Mouse (Mus musculus) CD8-positive naive resting alpha-beta T cell, adult 2 months (primary cell): ENCODE measurements around the gene Epo.

Source experiments
- DNase-seq, 2 experiments: peaks; one replicate each; pipeline ENCODE4 v3.0.0; 2022; ENCODE audit warnings: low read depth in 2 of 2, low spot score in 2 of 2

The Epo gene

GRCm38 (mm10) chr5:137521861-137522260, 11.2 kb downstream of the Epo start:
- no peak for DNase-seq

DNA sequence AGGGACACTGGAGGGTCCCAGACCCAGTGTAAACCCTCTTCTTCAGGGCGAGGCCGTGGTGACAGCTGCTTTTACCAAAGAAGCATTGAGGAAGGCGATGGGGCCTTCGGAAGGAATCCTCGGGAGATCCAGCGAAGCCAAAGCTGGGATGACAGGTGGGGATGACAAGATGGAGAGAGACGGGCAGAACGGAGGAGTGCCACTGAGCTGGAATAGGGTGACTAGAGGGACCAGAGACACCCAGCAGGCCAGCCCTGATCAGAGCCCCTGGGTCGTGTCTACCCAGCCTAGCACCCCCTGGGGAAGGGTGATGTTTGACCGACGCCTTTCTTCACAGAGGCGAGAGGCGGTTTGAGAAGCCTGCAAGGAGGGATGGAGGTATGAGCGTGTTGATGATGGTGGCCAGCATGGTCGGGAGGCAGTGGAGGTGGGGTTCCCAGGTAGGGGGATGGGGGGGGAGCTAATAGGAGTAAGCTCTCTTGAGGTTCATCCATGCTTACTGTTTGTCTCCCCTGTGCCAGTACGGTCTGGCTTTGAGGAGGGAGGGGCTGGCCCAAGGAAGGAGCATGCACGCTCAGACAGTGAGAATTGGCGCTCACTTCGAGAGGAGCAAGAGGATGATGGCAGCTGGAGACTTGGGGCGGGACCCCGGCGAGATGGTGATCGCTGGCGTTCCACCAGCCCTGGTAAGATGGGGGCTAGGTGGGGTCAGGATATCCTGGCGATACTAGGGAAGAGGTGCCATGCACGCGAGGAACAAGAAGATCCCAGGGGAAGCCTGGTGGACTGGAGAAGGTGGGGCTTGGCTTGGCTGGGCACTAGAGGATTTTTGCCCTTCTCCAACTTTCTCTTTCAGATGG, 13.1 kb downstream of the Epo start:
- DNase-seq, result no peak

DNA sequence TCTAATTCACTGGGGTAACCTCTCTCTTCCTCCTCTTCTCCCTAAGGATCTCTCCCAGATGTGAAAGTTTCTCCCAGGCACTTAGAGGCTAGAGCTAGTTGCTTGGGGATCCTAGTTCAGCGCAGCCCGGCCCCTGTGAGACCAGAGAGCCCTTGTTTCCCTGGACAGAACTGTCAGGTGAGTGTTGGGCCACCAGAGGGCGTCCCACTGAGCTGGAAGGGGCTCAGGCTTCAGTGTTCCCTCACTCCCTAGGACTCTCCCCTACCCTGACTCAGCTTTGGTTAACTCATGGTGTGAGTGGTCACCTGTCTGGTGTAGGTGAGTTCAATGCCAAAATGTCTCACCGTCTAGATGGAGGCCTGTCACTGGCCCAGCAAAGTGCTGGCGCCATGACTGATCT, 14.6 kb downstream of the Epo start, which contains the start of gene Gigyf1:
Gene Gigyf1 (plus strand): TSS at position 113 of the 400 bp plus-strand sequence.
- no peak for DNase-seq

- no peak for DNase-seq
Measured at GRCm38 (mm10) chr5:137514811-137515210, 18.2 kb downstream of the Epo start.

GRCm38 (mm10) chr5:137513951-137514721, 18.9 kb downstream of the Epo start:
- no peak for DNase-seq

GRCm38 (mm10) chr5:137512847-137513794, 19.9 kb downstream of the Epo start:
- no peak for DNase-seq

- DNase-seq, result no peak
Measured at GRCm38 (mm10) chr5:137511706-137512105, 21.3 kb downstream of the Epo start.

GRCm38 (mm10) chr5:137510573-137511390, 22.3 kb downstream of the Epo start:
- no peak for DNase-seq

GRCm38 (mm10) chr5:137510014-137510501, 23.0 kb downstream of the Epo start:
- peak; percentile 51 to 71 for DNase-seq

GRCm38 (mm10) chr5:137504041-137504440, 29.0 kb downstream of the Epo start:
- DNase-seq, result no peak

GRCm38 (mm10) chr5:137502667-137503110, 30.4 kb downstream of the Epo start:
- peak; percentile 65 to 75 for DNase-seq

DNA sequence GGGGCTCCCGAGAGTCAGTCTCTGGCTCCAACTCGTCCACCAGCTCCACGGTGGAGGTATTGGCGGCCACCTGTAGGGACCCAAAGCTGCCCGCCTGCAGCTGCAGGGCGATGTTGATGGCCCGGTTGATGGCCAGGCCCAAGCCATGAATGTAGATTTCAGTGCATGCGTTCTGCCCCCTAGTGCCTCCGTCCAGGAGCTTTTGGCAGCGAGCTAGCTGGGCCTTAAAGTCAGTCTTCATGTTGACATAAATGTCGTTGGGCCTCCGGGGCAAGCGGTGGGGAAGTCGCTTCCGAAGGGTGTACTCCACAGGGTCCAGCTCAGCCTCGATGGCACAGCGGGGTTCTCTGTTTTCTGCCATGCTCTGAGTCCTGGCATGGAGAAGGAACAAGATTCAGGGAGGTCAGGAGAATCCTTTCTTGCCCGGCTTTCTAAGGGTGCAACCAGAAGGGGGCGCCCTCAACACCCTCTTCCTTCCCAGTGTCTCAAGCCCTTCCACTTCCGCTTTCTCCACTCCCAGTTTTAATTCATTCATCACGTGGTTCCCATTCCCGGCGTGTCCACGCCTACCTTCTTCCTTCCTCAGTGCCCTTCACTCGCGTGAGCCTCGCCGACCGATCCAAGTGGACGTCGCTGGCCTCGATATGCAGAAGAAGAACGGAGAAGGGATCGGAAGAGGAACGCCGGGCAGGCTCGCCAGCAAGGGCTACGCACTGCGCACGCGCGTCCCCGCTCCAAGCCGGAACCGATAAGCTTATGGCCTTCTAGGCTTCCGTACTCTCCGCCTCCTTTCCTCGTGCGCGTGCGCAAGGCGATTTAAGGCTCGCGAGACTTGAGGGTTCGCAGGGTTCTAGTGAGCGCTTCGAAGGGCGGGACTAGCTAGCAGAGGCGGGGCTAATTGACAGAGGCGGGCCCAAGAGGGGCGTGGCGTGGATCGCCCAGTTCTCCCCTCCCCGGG, 31.1 kb downstream of the Epo start, which contains the start of gene Pop7:
Gene Pop7 (minus strand): TSS at position 810 of the 958 bp plus-strand sequence.
- peak; percentile 100 for DNase-seq

GRCm38 (mm10) chr5:137500186-137500585, 32.9 kb downstream of the Epo start:
- DNase-seq, result no peak

DNA sequence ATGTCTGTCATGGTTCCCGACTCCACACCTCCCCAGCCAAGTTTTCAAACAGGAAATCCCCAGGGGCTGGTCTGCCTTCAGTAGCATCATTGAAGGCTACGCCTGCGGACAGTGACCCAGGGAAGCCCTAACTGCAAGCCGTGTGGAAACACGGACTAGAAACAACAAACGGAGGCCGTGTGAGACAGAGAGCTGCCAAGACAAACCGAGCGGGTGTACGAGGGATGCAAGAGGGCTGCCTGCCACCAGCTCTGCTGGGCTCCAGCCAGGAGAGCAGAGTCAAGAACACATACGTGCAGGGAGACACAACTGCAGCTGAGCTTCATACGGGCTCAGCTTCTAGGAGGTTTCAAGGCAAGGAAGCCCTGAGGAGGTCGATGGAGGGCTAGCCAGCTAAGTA, 39.2 kb downstream of the Epo start:
- no peak for DNase-seq

GRCm38 (mm10) chr5:137491559-137491958, 41.5 kb downstream of the Epo start:
- DNase-seq, result no peak

GRCm38 (mm10) chr5:137487616-137488015, 45.4 kb downstream of the Epo start:
- DNase-seq, result no peak

GRCm38 (mm10) chr5:137485851-137486155, 47.2 kb downstream of the Epo start:
- no peak for DNase-seq

DNA sequence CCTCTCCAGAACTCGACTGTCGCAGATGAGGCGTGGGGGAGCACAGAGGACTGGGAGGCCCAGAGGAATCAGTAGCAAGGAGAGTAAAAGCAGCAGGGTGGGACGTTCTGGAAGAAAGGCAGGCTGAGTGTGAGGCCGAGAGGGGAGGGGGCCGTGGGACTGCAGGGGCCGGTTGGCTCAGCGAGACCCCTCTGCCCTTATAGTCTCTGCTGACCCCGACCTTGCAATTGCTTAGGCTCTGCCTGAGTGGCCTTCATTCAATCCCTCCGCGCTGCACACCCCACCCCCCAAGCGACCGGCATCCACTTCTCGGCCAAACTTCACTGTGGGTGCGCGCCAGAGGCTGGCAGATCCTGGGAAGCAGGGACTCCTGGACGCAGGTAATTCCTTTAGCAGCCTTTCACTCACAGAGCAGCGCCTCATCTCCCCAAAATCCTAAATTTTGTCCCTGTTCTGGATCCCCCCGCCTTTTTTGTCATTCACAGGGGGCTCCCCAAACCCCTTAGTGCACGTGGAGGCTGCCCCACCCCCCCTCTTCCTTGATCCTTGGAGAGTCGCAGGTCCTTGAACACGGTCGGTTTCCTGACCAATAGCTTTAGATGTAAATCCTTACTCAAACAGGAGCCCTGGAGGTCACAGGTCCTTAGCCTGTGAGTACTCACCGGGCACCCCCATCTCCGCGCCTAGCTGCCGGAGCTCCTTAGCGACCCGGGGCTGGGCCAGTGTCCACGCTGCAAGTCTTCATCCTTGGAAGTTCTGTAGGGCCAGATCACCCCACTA, 47.8 kb downstream of the Epo start:
- no peak for DNase-seq
